Mouse (Mus musculus) megakaryocyte, embryonic 14.5 days (primary cell): ENCODE measurements around the gene Dimt1. TPM values are rescaled to one million over a fixed set of nuclear protein-coding genes. Genes with fewer than 3 reads are reported as not detected.

Source experiments
- H3K27me3 ChIP-seq: replicated peaks from 2 replicates; pipeline ENCODE3; 2012; ENCODE audit warnings: inconsistent platforms
- H3K36me3 ChIP-seq: replicated peaks from 2 replicates; pipeline ENCODE3; 2012; ENCODE audit warnings: low read length, inconsistent platforms, mixed read lengths
- H3K4me1 ChIP-seq: 2 replicates; pipeline ENCODE4 v1.6.1; 2012; ENCODE audit warnings: inconsistent platforms
- H3K4me3 ChIP-seq: replicated peaks from 2 replicates; pipeline ENCODE3; 2012; ENCODE audit warnings: moderate library complexity, mild to moderate bottlenecking, inconsistent platforms
- H3K9me3 ChIP-seq: 2 replicates; pipeline ENCODE4 v1.6.1; 2012; ENCODE audit warnings: inconsistent platforms
- FLI1 ChIP-seq: IDR thresholded peaks from 2 replicates; pipeline ENCODE4 v1.6.1; 2012; ENCODE audit warnings: low read length, inconsistent platforms, mixed read lengths
- GATA1 ChIP-seq: IDR thresholded peaks from 3 replicates; pipeline ENCODE4 v1.6.1; 2012; ENCODE audit warnings: mixed read lengths, low read length, inconsistent platforms, borderline replicate concordance
- polyA plus RNA-seq: library from polyadenylated mRNA; stranded (reverse); fragments of >175 nt; gene quantifications from 2 replicates; pipeline ENCODE4 v1.2.3, GENCODE M21; 2012; ENCODE audit warnings: low replicate concordance; ENCODE audit not compliant: insufficient read depth

Dimt1 gene
- polyA plus RNA-seq, 1 experiment, result 11.9 TPM

- no peaks in the 10 kb centered on the region for H3K27me3 ChIP-seq
- peak within 1 kb of the TSS; percentile 97 for H3K4me3 ChIP-seq
- H3K9me3 ChIP-seq, result no peaks in the 10 kb centered on the region; the same call in 1 of the 2 replicates
- no peaks in the 10 kb centered on the region for H3K36me3 ChIP-seq
- peaks cover 35% of the 10 kb centered on the region for H3K4me1 ChIP-seq
- no peak for TF ChIP-seq FLI1
- TF ChIP-seq GATA1, result no peak
These were observed 10.4 kb upstream of the Dimt1 start, which contains the start of gene Ipo11 for GRCm38 (mm10) chr13:106936256-106937137. Ipo11 (minus strand) TSS chr13:106936958.

GRCm38 (mm10) chr13:106937138-106937472 is 9.8 kb upstream of the Dimt1 start:
- Histone ChIP-seq H3K9me3 (no peaks in the 10 kb centered on the region; the same call in 1 of the 2 replicates), H3K4me3 (peak overlapping the region; percentile 97), H3K36me3 (no peaks in the 10 kb centered on the region), H3K27me3 (no peaks in the 10 kb centered on the region), H3K4me1 (peaks cover 35% of the 10 kb centered on the region)
- TF ChIP-seq FLI1, result no peak
- no peak for TF ChIP-seq GATA1

- Histone ChIP-seq H3K27me3 (no peaks in the 10 kb centered on the region), H3K36me3 (no peaks in the 10 kb centered on the region), H3K4me1 (peaks cover 17% of the 10 kb centered on the region), H3K9me3 (no peaks in the 10 kb centered on the region; the same call in 1 of the 2 replicates), H3K4me3 (no peak overlapping the region)
- TF ChIP-seq FLI1, result no peak
These were observed 5.5 kb upstream of the Dimt1 start for GRCm38 (mm10) chr13:106941211-106941976.

GRCm38 (mm10) chr13:106942721-106943120 is 4.2 kb upstream of the Dimt1 start:
- TF ChIP-seq FLI1 (no peak), GATA1 (no peak)
- no peak overlapping the region for H3K4me3 ChIP-seq
- peaks cover 18% of the 10 kb centered on the region for H3K4me1 ChIP-seq
- H3K36me3 ChIP-seq, result no peaks in the 10 kb centered on the region
- no peaks in the 10 kb centered on the region for H3K27me3 ChIP-seq
- no peaks in the 10 kb centered on the region; the same call in 1 of the 2 replicates for H3K9me3 ChIP-seq

GRCm38 (mm10) chr13:106945518-106945917 is 1.4 kb upstream of the Dimt1 start:
- no peak overlapping the region for H3K4me3 ChIP-seq
- no peak for TF ChIP-seq FLI1
- no peak for TF ChIP-seq GATA1
- no peaks in the 10 kb centered on the region for H3K27me3 ChIP-seq
- peaks cover 16% of the 10 kb centered on the region for H3K36me3 ChIP-seq
- H3K9me3 ChIP-seq, result no peaks in the 10 kb centered on the region; the same call in 1 of the 2 replicates
- H3K4me1 ChIP-seq, result peaks cover 35% of the 10 kb centered on the region

GRCm38 (mm10) chr13:106947583-106947982 is 656 bp downstream of the Dimt1 start:
- Histone ChIP-seq H3K27me3 (no peaks in the 10 kb centered on the region), H3K4me1 (peaks cover 35% of the 10 kb centered on the region), H3K4me3 (peak overlapping the region; percentile 93), H3K9me3 (no peaks in the 10 kb centered on the region), H3K36me3 (peaks cover 34% of the 10 kb centered on the region)
- TF ChIP-seq FLI1 (no peak), GATA1 (no peak)

GRCm38 (mm10) chr13:106954880-106955279 is 8.0 kb downstream of the Dimt1 start:
- H3K9me3 ChIP-seq, result no peaks in the 10 kb centered on the region
- H3K4me1 ChIP-seq, result peaks cover 24% of the 10 kb centered on the region
- peaks cover 83% of the 10 kb centered on the region for H3K36me3 ChIP-seq
- no peak for TF ChIP-seq FLI1
- TF ChIP-seq GATA1, result no peak
- no peak overlapping the region for H3K4me3 ChIP-seq
- no peaks in the 10 kb centered on the region for H3K27me3 ChIP-seq

- no peaks in the 10 kb centered on the region for H3K27me3 ChIP-seq
- peaks cover 22% of the 10 kb centered on the region for H3K4me1 ChIP-seq
- TF ChIP-seq GATA1 (no peak), FLI1 (no peak)
- H3K9me3 ChIP-seq, result no peaks in the 10 kb centered on the region
- H3K4me3 ChIP-seq, result no peak overlapping the region
- H3K36me3 ChIP-seq, result peaks cover 84% of the 10 kb centered on the region
These were observed 10.6 kb downstream of the Dimt1 start for GRCm38 (mm10) chr13:106957554-106957953.

GRCm38 (mm10) chr13:106958286-106958685 is 11.4 kb downstream of the Dimt1 start:
- Histone ChIP-seq H3K4me3 (no peak overlapping the region), H3K9me3 (no peaks in the 10 kb centered on the region), H3K27me3 (no peaks in the 10 kb centered on the region), H3K4me1 (peaks cover 22% of the 10 kb centered on the region), H3K36me3 (peaks cover 84% of the 10 kb centered on the region)
- TF ChIP-seq GATA1 (no peak), FLI1 (no peak)

GRCm38 (mm10) chr13:106960557-106960956 is 13.6 kb downstream of the Dimt1 start:
- H3K27me3 ChIP-seq, result no peaks in the 10 kb centered on the region
- no peaks in the 10 kb centered on the region for H3K9me3 ChIP-seq
- H3K4me1 ChIP-seq, result peaks cover 22% of the 10 kb centered on the region
- peaks cover 86% of the 10 kb centered on the region for H3K36me3 ChIP-seq
- TF ChIP-seq GATA1, result no peak
- TF ChIP-seq FLI1, result no peak
- no peak overlapping the region for H3K4me3 ChIP-seq
